Mouse (Mus musculus): Measurements from ENCODE around the gene Herc1.

Gene Herc1

GRCm38 (mm10) chr9:66349860-66350787, at the start of gene Herc1:
Gene Herc1 (plus strand): TSS chr9:66350450.
- peak; percentile 92 for DNase-seq (ENCODE audit: low read depth, low spot score)

GRCm38 (mm10) chr9:66304320-66305090, 45.7 kb upstream of the Herc1 start:
- DNase-seq (ENCODE audit: low read depth, low spot score), result no peak

- DNase-seq (ENCODE audit: low read depth, low spot score), result peak; percentile 93
Observed at GRCm38 (mm10) chr9:66305121-66306112, 44.8 kb upstream of the Herc1 start.

- DNase-seq (ENCODE audit: low read depth, low spot score), result no peak
Observed at GRCm38 (mm10) chr9:66306414-66306813, 43.8 kb upstream of the Herc1 start.

- DNase-seq (ENCODE audit: low read depth, low spot score), result no peak
Observed at GRCm38 (mm10) chr9:66307341-66307740, 42.9 kb upstream of the Herc1 start.

- no peak for DNase-seq (ENCODE audit: low read depth, low spot score)
Observed at GRCm38 (mm10) chr9:66308741-66309140, 41.5 kb upstream of the Herc1 start.

GRCm38 (mm10) chr9:66311458-66311857, 38.8 kb upstream of the Herc1 start:
- DNase-seq (ENCODE audit: low read depth, low spot score), result no peak

- DNase-seq (ENCODE audit: low read depth, low spot score), result no peak
Observed at GRCm38 (mm10) chr9:66316603-66317002, 33.6 kb upstream of the Herc1 start.

GRCm38 (mm10) chr9:66322010-66322931, 28.0 kb upstream of the Herc1 start:
- peak; percentile 75 for DNase-seq (ENCODE audit: low read depth, low spot score)

- no peak for DNase-seq (ENCODE audit: low read depth, low spot score)
Observed at GRCm38 (mm10) chr9:66326879-66327278, 23.4 kb upstream of the Herc1 start.

- no peak for DNase-seq (ENCODE audit: low read depth, low spot score)
Observed at GRCm38 (mm10) chr9:66329474-66329873, 20.8 kb upstream of the Herc1 start.

GRCm38 (mm10) chr9:66330437-66330836, 19.8 kb upstream of the Herc1 start:
- DNase-seq (ENCODE audit: low read depth, low spot score), result no peak

- no peak for DNase-seq (ENCODE audit: low read depth, low spot score)
Observed at GRCm38 (mm10) chr9:66331548-66331947, 18.7 kb upstream of the Herc1 start.

GRCm38 (mm10) chr9:66332393-66332792, 17.9 kb upstream of the Herc1 start:
- no peak for DNase-seq (ENCODE audit: low read depth, low spot score)

GRCm38 (mm10) chr9:66337280-66337679, 13.0 kb upstream of the Herc1 start:
- DNase-seq (ENCODE audit: low read depth, low spot score), result no peak

GRCm38 (mm10) chr9:66338005-66338782, 12.1 kb upstream of the Herc1 start:
- DNase-seq (ENCODE audit: low read depth, low spot score), result no peak

- no peak for DNase-seq (ENCODE audit: low read depth, low spot score)
Observed at GRCm38 (mm10) chr9:66339714-66340113, 10.5 kb upstream of the Herc1 start.

- no peak for DNase-seq (ENCODE audit: low read depth, low spot score)
Observed at GRCm38 (mm10) chr9:66340394-66341094, 9.7 kb upstream of the Herc1 start.

All from telencephalon, adult 2 months (tissue).